Mouse (Mus musculus) liver, postnatal 0 days (tissue): ENCODE measurements around the gene Tpo. TPM values are rescaled to one million over a fixed set of nuclear protein-coding genes. Genes with fewer than 3 reads are reported as not detected.
A peak's percentile ranks its signal among the peaks of the same experiment; 100 is the strongest.

Experiments
- ATAC-seq: fragments of 200-750 bp; cut with Nextera tagmentation; 2 replicates; pipeline ENCODE4 v1.8.0; 2017; ENCODE audit warnings: mild to moderate bottlenecking, moderate library complexity
- DNase-seq: peaks from one replicate; pipeline ENCODE4 v3.0.0-alpha.2; 2016
- H3K27ac ChIP-seq: fragments of 300-500 bp; sonication (generic); 2 replicates; pipeline ENCODE4 v1.5.1; 2014; ENCODE audit warnings: antibody characterized with exemption, moderate library complexity, mild to moderate bottlenecking, low read depth
- H3K27me3 ChIP-seq: fragments of 300-500 bp; sonication (generic); 2 replicates; pipeline ENCODE4 v1.6.1; 2014; ENCODE audit warnings: low read length, control low read depth, mixed read lengths; ENCODE audit not compliant: insufficient read depth
- H3K36me3 ChIP-seq: fragments of 300-500 bp; sonication (generic); replicated peaks from 2 replicates; pipeline ENCODE4 v1.6.1; 2014; ENCODE audit warnings: mild to moderate bottlenecking, control low read depth, low read length, moderate library complexity, mixed read lengths; ENCODE audit not compliant: insufficient read depth
- H3K4me1 ChIP-seq: fragments of 300-500 bp; sonication (generic); 2 replicates; pipeline ENCODE4 v1.6.1; 2014; ENCODE audit warnings: antibody characterized with exemption, mild to moderate bottlenecking, control low read depth; ENCODE audit not compliant: insufficient read depth
- H3K4me2 ChIP-seq: fragments of 300-500 bp; sonication (generic); 2 replicates; pipeline ENCODE4 v1.6.1; 2014; ENCODE audit warnings: low read depth, mild to moderate bottlenecking, low read length, moderate library complexity, mixed read lengths
- H3K4me3 ChIP-seq: fragments of 300-500 bp; sonication (generic); 2 replicates; pipeline ENCODE4 v1.5.1; 2014; ENCODE audit warnings: low read depth, low read length
- H3K9ac ChIP-seq: fragments of 300-500 bp; sonication (generic); replicated peaks from 2 replicates; pipeline ENCODE4 v1.6.1; 2014; ENCODE audit warnings: mild to moderate bottlenecking, moderate library complexity
- H3K9me3 ChIP-seq: fragments of 300-500 bp; sonication (generic); 2 replicates; pipeline ENCODE4 v1.6.1; 2016; ENCODE audit warnings: mild to moderate bottlenecking, control low read depth, low read length, mixed read lengths
- CTCF ChIP-seq: sonication (generic); IDR thresholded peaks from 2 replicates; pipeline ENCODE4 v1.5.1; 2016; ENCODE audit warnings: antibody characterized with exemption, low read depth
- EP300 ChIP-seq: IDR thresholded peaks from 2 replicates; pipeline ENCODE4 v1.6.1; 2016; ENCODE audit warnings: antibody characterized with exemption, low read depth, mild to moderate bottlenecking
- WGBS: fragments of 180-500 bp; shearing (Covaris S2); extraction: QIAGEN DNeasy Blood & Tissue Kit; methylation state at CpG from one replicate; pipeline ENCODE4 v1.1.7; 2014; ENCODE audit not compliant: insufficient replicate concordance; 5-methylcytosine and 5-hydroxymethylcytosine counted together
- polyA plus RNA-seq: library from polyadenylated mRNA; unstranded; fragments of >200 nt; fragmentation: Nextera tagmentation; extraction: Ambion mirVana; gene quantifications from 2 replicates; pipeline ENCODE4 v1.2.1, GENCODE M21; 2015

Tpo gene
- polyA plus RNA-seq, 1 experiment from 2014 or later = not detected

DNA sequence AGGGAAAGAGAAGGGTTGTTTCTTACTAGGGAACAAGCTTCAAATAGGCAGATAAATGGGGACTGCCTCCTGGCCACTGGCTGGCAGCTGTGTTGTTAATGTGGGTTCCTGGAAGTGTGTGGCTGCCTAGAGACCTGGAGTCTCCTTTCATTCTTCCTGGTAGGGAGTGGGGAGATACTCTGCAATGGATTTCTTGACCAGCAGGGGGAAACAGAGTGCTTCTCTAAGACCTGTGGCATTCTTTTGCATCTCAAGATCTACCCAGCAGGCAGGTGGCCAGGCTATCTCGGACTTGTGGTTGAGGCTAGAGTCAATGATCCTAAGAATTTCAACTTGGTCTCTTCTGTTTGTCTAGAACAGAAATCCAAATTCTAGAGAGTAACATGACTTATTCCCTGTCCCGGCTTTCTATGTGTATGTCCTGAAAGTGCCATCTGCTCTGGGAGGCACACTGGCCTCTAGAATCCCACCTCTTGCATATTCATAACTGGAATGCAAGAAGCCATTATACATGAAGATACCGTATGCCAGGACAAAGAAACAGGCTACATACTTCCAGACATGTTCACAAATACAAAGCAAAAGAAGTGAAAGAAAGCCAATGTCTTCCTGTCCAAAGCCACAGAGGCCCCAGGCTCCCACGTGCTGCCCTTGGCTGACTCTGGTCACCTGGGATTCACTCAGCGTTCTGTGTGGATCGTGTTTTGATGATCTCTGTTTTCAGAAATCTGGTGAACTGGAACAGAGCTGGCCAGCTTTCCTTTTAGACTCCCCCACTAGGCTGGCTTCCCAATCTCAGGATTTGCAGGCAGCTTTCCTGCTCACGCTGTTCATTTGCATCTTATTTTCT is 3.6 kb downstream of the Tpo start:
- peak; percentile 62 for TF ChIP-seq CTCF
- TF ChIP-seq EP300 = no peak
- H3K27me3 ChIP-seq = no peaks in the 10 kb centered on the region
- H3K4me2 ChIP-seq = no peak overlapping the region
- WGBS = 54% methylated on average over 7 of the region's 7 CpGs
- H3K36me3 ChIP-seq = no peaks in the 10 kb centered on the region
- H3K4me3 ChIP-seq = no peak overlapping the region
- ATAC-seq (no peak), DNase-seq (peak; percentile 15)
- no peaks in the 10 kb centered on the region for H3K4me1 ChIP-seq
- no peak overlapping the region for H3K27ac ChIP-seq
- no peaks in the 10 kb centered on the region for H3K9me3 ChIP-seq
- no peak overlapping the region for H3K9ac ChIP-seq

GRCm38 (mm10) chr12:30122347-30122746 is 10.1 kb downstream of the Tpo start:
- TF ChIP-seq CTCF (no peak), EP300 (no peak)
- Histone ChIP-seq H3K27ac (no peak overlapping the region), H3K4me1 (no peaks in the 10 kb centered on the region), H3K9me3 (no peaks in the 10 kb centered on the region), H3K27me3 (no peaks in the 10 kb centered on the region), H3K36me3 (no peaks in the 10 kb centered on the region), H3K4me3 (no peak overlapping the region), H3K9ac (no peak overlapping the region), H3K4me2 (no peak overlapping the region)
- WGBS = 64% methylated on average over 7 of the region's 7 CpGs
- ATAC-seq = no peak
- DNase-seq = no peak

GRCm38 (mm10) chr12:30112271-30112670 is 20.2 kb downstream of the Tpo start:
- Histone ChIP-seq H3K9me3 (no peaks in the 10 kb centered on the region), H3K9ac (no peak overlapping the region), H3K4me2 (no peak overlapping the region), H3K27me3 (no peaks in the 10 kb centered on the region), H3K4me3 (no peak overlapping the region), H3K27ac (no peak overlapping the region), H3K4me1 (no peaks in the 10 kb centered on the region), H3K36me3 (no peaks in the 10 kb centered on the region)
- no peak for DNase-seq
- 67% methylated on average over 2 of the region's 2 CpGs for WGBS
- TF ChIP-seq CTCF = no peak
- TF ChIP-seq EP300 = no peak
- no peak for ATAC-seq

- Histone ChIP-seq H3K9ac (no peak overlapping the region), H3K36me3 (no peaks in the 10 kb centered on the region), H3K9me3 (no peaks in the 10 kb centered on the region), H3K4me1 (no peaks in the 10 kb centered on the region), H3K27ac (no peak overlapping the region), H3K4me2 (no peak overlapping the region), H3K4me3 (no peak overlapping the region), H3K27me3 (no peaks in the 10 kb centered on the region)
- 65% methylated on average over 14 of the region's 14 CpGs for WGBS
- DNase-seq = no peak
- ATAC-seq = no peak
- no peak for TF ChIP-seq EP300
- no peak for TF ChIP-seq CTCF
Measured at GRCm38 (mm10) chr12:30109646-30110605, 22.5 kb downstream of the Tpo start.

DNA sequence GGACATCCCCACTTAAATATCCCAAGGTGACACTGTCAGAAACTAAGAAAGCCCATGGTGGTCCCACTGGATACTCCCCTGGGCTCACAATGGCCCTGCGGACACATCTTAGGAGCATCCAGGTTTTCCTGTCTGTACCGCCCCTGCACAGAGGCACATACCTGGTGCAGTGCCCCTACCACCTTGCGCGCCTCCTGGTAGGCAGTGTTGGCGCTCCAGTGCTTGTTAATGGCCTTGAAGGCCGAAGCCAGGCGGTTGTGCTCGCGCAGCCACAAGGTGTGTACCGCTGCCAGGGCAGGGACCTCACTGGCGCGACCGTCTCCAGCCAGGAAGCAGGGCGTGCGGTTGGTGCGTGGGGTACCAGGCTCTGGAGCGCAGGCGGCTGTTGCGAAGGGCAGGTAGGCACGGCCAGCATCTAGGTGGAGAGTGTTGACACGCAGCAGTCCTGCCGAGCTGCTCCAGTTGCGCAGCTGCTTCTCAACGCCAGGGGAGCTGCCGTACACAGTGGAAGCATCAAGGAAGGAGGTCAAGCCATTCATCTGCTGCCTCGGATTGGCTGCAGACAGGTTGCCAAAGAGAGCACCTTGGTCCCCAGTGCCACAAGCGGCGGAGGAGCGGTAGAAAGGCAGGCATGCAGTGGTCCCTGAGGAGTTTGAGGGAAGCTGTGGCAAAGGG is 29.4 kb downstream of the Tpo start:
- Histone ChIP-seq H3K9ac (no peak overlapping the region), H3K4me2 (no peak overlapping the region), H3K36me3 (no peaks in the 10 kb centered on the region), H3K4me3 (no peak overlapping the region), H3K27me3 (no peaks in the 10 kb centered on the region), H3K9me3 (no peaks in the 10 kb centered on the region), H3K4me1 (no peaks in the 10 kb centered on the region), H3K27ac (no peak overlapping the region)
- whole genome bisulfite sequencing = 35% methylated on average over 29 of the region's 29 CpGs
- DNase-seq = no peak
- TF ChIP-seq EP300 (no peak), CTCF (no peak)
- ATAC-seq = no peak

- Histone ChIP-seq H3K9ac (no peak overlapping the region), H3K27ac (no peak overlapping the region)
- ATAC-seq = no peak
Measured at GRCm38 (mm10) chr12:30092081-30092480, 40.3 kb downstream of the Tpo start.

More at GRCm38 (mm10) chr12:30092081-30092480, 40.3 kb downstream of the Tpo start:
- WGBS = 84% methylated on average over 5 of the region's 5 CpGs
- no peak for DNase-seq
- H3K4me3 ChIP-seq = no peak overlapping the region
- no peak overlapping the region for H3K4me2 ChIP-seq
- no peaks in the 10 kb centered on the region for H3K27me3 ChIP-seq
- H3K36me3 ChIP-seq = no peaks in the 10 kb centered on the region
- no peaks in the 10 kb centered on the region for H3K9me3 ChIP-seq
- no peaks in the 10 kb centered on the region for H3K4me1 ChIP-seq
- TF ChIP-seq EP300 = no peak
- no peak for TF ChIP-seq CTCF
